Mouse (Mus musculus) heart, postnatal 4 days (tissue): ENCODE data around the gene Nkapl. TPM values are rescaled to one million over a fixed set of nuclear protein-coding genes. Genes with fewer than 3 reads are reported as not detected.
A peak's percentile ranks its signal among the peaks of the same experiment; 100 is the strongest.
"Not testable (repeated sequence)": the region's sequence is repeated elsewhere in the genome, so short reads cannot be mapped to it uniquely, and the experiment has no call there.

Source experiments
- DNase-seq: peaks from one replicate; pipeline ENCODE4 v3.0.0; 2021
- total RNA-seq, 2 experiments: library from RNA; stranded (reverse); gene quantifications; 2 replicates each; pipeline ENCODE4 v1.2.3; 2021

Nkapl gene
- total RNA-seq: under 1 TPM; 0.47 to 0.91 TPM

GRCm38 (mm10) chr13:21468061-21469019, at the start of gene Nkapl:
Nkapl (minus strand) TSS chr13:21468509.
- peak; percentile 85 for DNase-seq

DNA sequence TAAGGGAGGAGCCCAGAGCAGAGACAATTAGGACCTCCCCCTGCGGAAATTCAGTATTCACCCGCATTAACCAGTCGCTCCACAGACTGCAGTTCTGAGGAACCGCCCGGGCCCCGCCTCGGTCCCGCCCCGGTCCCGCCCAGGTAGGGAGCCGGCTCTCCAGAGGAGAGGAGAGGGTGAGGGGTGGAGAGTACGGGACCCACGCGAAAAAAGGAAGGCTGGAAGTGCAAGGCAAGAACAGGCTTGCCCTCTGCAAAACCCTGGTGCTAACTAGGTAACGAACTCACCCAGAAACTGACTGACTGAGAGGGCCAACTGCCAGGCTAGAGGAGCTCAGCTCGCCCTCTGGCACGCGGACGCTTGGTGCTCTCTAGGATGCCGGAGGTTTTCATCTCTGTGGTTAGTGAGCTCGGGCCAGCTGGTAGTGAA, 37.9 kb upstream of the Nkapl start:
- DNase-seq: peak; percentile 80

GRCm38 (mm10) chr13:21502296-21502695, 34.0 kb upstream of the Nkapl start:
- DNase-seq: no peak

- DNase-seq: not testable (repeated sequence)
These were observed 32.9 kb upstream of the Nkapl start, which contains the start of gene Gm11273 for GRCm38 (mm10) chr13:21501182-21501581. Gm11273 (minus strand) TSS chr13:21501418.

- DNase-seq: peak; percentile 17
These were observed 26.8 kb upstream of the Nkapl start, which contains the start of gene AK157302 for GRCm38 (mm10) chr13:21495080-21495479. AK157302 (plus strand) TSS chr13:21495223.

DNA sequence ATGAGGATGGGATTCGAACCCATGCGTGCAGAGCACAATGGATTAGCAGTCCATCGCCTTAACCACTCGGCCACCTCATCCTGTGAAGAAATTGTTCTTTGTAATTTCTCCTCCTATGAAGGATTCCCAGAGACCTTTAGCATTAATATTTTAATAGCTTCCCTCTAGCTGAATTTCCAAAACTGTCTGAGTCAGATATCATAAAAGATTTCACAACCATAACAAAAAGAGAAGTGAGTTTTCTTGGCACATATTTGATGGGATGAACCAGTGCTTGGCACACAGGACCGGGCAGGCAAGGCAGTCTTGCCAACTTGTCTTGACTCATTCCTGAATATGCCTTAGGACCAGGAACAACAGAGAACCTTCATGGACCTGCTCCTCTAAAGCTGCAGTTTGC, 24.5 kb upstream of the Nkapl start:
- no peak for DNase-seq

GRCm38 (mm10) chr13:21486881-21487280, 18.6 kb upstream of the Nkapl start:
- DNase-seq: no peak

DNA sequence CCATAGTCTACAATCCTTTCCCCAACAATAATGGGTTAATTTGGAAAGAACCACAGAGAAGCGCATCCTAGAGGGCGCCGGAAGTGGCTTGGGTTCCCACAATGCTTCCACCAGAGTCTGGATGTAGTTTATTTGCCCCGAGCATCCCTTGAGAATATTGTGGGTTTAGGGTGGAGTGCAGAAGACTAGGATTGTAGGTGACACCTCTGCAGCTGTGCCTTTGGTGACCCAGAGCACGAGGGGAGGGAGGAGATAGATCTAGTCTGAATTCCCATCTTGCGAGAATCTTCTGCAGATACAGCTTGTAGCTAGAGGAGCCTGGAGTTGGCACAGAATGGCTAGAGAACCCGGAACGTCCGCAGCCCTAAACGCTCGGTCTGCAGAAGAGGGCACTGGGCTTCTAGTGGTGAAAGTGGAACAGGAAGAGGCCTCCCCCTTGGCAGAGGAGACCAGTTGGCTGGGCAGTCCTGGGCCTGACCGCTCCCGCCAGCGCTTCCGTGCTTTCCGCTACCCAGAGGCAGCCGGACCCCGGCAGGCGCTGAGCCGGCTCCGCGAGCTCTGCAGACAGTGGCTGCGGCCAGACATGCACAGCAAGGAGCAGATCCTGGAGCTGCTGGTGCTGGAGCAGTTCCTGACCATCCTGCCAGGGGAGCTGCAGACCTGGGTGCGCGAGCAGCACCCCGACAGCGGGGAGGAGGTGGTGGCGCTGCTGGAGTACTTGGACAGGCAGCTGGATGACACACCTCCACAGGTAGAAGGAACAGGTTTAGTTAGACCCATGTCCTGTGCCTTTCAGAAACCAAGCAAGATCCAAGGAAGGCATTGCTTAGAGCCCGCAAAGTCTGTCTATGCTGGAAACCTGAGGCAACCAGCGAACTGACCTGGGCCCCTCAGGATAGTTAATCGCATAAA, 10.7 kb upstream of the Nkapl start, which contains the start of the genes Zkscan4 and Gm10065:
Gene Zkscan4 (plus strand): TSS at position 149 of the 912 bp plus-strand sequence.
Gene Gm10065 (minus strand): TSS at position 683 of the 912 bp plus-strand sequence.
- DNase-seq: peak; percentile 67

DNA sequence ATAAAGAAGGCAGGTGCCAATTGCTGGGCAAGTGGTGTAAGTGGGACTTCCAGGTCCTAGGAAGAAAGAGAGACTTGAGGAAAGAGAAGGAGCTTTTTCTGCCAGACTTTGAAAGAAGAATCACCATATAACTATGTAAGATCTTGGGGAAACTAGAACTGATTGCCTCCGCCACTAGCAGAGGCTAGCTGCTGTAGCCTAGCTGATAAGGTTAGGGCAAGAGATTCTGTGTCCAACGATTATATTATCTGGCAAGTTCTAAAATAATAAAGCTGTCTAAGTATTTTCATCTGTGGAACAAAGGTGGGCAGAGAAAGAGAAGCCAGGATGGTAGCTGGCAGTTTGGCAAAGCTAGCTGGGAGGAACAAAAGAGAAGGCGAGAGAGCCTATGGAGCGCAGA, 4.1 kb upstream of the Nkapl start:
- no peak for DNase-seq

DNA sequence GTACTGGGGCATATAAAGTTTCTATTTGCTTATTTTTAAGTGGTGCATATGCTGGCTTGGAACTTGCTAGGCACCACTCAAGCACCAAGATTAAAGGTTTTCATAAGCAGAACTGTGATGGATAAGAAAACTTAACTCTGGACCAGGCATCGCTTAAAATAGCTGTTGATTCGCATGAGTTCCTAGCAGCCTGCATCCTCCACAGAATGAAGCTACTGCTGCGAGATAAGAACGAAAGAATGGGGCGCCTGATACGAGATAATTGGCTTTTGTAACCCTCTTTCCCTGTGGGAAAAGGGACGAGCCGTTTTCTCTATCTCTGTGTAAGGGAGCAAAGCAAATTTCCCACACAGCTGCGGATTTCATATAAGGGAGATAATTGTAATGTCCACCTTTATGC, 788 bp upstream of the Nkapl start:
- no peak for DNase-seq

DNA sequence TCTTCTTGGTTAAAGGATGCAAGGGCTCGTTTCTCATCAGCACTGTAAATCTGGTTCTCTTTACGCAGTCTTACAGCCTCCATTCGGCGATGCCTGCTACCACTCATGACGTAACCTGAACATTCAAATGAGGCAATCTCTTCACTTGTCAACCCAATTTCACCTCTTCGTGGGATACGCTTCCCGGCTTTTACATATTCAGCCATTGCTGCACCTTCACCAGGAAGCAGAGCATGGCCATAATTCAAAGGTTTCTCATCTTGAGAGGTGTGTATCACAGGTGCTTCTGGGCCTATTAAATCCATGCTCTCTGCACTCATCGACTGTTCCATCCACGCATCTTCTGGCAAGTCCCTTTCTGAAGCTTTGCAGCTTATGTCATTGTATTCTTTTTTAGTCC, 973 bp downstream of the Nkapl start:
- DNase-seq: no peak

DNA sequence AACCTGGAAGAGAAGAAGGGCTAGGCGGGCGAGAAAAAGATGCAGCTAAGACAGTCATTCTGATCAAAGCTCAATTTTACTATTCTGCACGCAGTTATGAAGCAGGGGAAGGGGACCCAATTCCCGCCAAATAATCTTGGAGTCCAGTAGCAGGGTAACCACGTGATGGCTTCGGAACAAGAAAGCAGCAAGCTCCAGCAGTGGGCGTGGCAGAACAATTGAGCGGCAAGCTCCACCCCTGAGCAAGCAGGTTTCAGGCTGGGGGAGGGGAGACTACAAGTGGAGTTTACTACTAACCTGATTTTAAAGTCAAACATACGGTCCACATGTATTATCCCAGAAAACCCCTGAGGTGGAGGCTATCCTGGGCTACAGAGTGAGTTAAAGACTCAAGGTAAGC, 5.8 kb downstream of the Nkapl start:
- not testable (repeated sequence) for DNase-seq

- DNase-seq: no peak
These were observed 12.0 kb downstream of the Nkapl start for GRCm38 (mm10) chr13:21456347-21456746.

GRCm38 (mm10) chr13:21454133-21454532, 14.2 kb downstream of the Nkapl start:
- no peak for DNase-seq

DNA sequence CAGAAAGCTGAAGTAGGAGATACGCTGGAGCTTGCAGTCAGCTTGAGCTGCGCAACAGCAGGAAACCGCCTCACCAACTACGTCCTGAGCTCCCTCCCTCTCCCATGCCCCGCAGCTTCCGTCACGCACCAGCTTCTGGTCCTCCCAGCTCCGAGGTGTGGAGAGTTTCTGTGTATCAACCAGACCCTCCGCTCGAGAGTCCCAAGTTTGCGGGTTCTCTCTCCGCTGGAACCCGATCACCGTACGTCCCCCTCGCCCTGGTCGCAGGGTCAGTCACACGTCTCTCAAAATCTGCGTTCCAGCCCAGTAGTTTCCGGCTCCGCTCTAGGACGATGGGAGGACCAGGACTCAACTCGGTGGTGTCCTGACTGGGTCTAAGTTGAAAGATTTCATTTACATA, 14.9 kb downstream of the Nkapl start, which contains the start of gene Zscan26:
Gene Zscan26 (minus strand): TSS at position 282 of the 400 bp plus-strand sequence.
- DNase-seq: peak; percentile 83

- DNase-seq: no peak
These were observed 15.3 kb downstream of the Nkapl start for GRCm38 (mm10) chr13:21453042-21453441.

- no peak for DNase-seq
These were observed 20.3 kb downstream of the Nkapl start for GRCm38 (mm10) chr13:21447856-21448614.

DNA sequence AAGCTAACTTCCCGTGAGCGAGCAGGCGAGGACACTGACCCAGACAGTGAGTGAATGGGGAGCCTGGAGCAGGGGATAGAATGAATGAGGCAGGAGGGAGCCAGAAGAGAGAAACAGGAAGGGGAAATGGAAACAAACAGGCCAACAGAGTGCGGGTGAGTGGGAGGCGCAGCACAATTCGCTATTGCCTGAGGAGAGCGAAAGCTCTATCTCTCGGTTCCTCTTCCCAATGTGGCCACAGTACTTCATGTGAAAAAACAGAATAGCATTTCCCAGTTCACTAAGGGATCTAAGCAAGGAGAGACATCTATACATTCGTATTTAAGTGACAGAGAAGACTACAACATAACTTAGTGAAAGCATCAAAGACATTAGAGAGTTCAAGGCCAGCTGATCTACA, 21.5 kb downstream of the Nkapl start:
- no peak for DNase-seq

DNA sequence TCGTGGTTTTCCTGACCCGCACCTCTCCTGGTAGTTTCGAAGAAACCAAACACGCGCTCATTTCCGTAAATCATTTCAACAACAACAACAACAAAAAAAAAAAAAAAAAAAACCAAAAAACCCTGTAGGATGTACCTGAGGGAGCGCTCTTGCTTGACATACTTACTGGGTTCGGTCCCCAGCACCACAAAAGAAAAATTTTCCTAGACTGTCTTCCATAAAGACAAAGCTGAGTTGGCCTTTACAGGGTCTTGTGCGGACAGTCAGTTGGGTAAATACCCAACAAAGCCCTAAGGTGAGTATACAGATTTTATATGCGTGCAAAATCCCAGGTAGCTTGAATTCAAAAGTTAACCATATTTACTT, 27.1 kb downstream of the Nkapl start:
- DNase-seq: no peak

- peak; percentile 71 for DNase-seq
These were observed 27.7 kb downstream of the Nkapl start, which contains the start of gene Pgbd1 for GRCm38 (mm10) chr13:21440503-21441206. Pgbd1 (minus strand) TSS chr13:21441058.

- DNase-seq: no peak
These were observed 32.8 kb downstream of the Nkapl start for GRCm38 (mm10) chr13:21435476-21435875.
